ENCODE assay signal across 24 mouse cellular contexts in genomic region chr4:140950574-140950973, GRCm38 (mm10). TPM values are rescaled to one million over a fixed set of nuclear protein-coding genes. Genes with fewer than 3 reads are reported as not detected.
DNase-seq lines count a peak whose midpoint lies in the region; ATAC-seq lines count a peak whose summit lies in the region.
"Had no signal": no experiment of that assay in that cellular context is flagged by ENCODE, and none has a peak within 500 bp of the region (broad histone marks: within the 10 kb centered on the region; RNA-seq: fewer than 3 reads in every experiment).

No protein-coding gene starts in this region.

- no peak overlapping the region for H3K27ac ChIP-seq in midbrain, embryonic 13.5 days
- H3K27ac ChIP-seq: embryonic facial prominence, embryonic 10.5 days; heart, embryonic 13.5 days; hindbrain, embryonic 13.5 days; intestine, embryonic 15.5 days; liver, embryonic 12.5 days; neural tube, embryonic 13.5 days; stomach, postnatal 0 days had no signal

- no peak for ATAC-seq in midbrain, embryonic 13.5 days
- ATAC-seq: CD4-positive, CD25-positive, alpha-beta regulatory T cell, adult 4 months; intestine, embryonic 15.5 days; liver, embryonic 12.5 days; lung, postnatal 0 days had no signal

- H3K36me3 ChIP-seq in midbrain, embryonic 13.5 days, result no peaks in the 10 kb centered on the region
- H3K36me3 ChIP-seq: embryonic facial prominence, embryonic 10.5 days; heart, embryonic 13.5 days; hindbrain, embryonic 13.5 days; intestine, embryonic 15.5 days; liver, embryonic 12.5 days; neural tube, embryonic 13.5 days had no signal

- H3K27me3 ChIP-seq in midbrain, embryonic 13.5 days, result no peaks in the 10 kb centered on the region
- H3K27me3 ChIP-seq: intestine, embryonic 15.5 days had no signal

- WGBS in midbrain, embryonic 13.5 days, result 87% methylated on average over 3 of the region's 3 CpGs

- H3K4me2 ChIP-seq in midbrain, embryonic 13.5 days (replicated peaks), result no peak overlapping the region
- H3K4me2 ChIP-seq: heart, embryonic 13.5 days; hindbrain, embryonic 13.5 days; intestine, embryonic 15.5 days; liver, embryonic 12.5 days; neural tube, embryonic 13.5 days had no signal

- no peak overlapping the region for H3K9ac ChIP-seq in midbrain, embryonic 13.5 days (replicated peaks)
- H3K9ac ChIP-seq: heart, embryonic 13.5 days; hindbrain, embryonic 13.5 days; intestine, embryonic 15.5 days; liver, embryonic 12.5 days; neural tube, embryonic 13.5 days had no signal

- DNase-seq in cerebellum, postnatal 36 days, result peak; percentile 33 to 41
- no peak for DNase-seq in cerebellum, adult 11-12 months
- DNase-seq in kidney, postnatal 10 days, result peak; percentile 79
- DNase-seq in kidney, adult 18-20 months, result no peak
- peak; percentile 49 for DNase-seq in right cerebral cortex, postnatal 4 days
- DNase-seq in right cerebral cortex, postnatal 25 days, result no peak
- peak; percentile 81 for DNase-seq in heart, postnatal 4 days
- DNase-seq: cerebellum, adult 8-10 months; spleen, adult 18-20 months; thymus, postnatal 36 days had no signal

- no peaks in the 10 kb centered on the region for H3K9me3 ChIP-seq in midbrain, embryonic 13.5 days
- H3K9me3 ChIP-seq: embryonic facial prominence, embryonic 10.5 days; heart, embryonic 13.5 days; hindbrain, embryonic 13.5 days; intestine, embryonic 15.5 days; liver, embryonic 12.5 days; neural tube, embryonic 13.5 days had no signal

- no peaks in the 10 kb centered on the region for H3K4me1 ChIP-seq in midbrain, embryonic 13.5 days (replicated peaks)
- H3K4me1 ChIP-seq: hindbrain, embryonic 13.5 days; intestine, embryonic 15.5 days; neural tube, embryonic 13.5 days had no signal

- H3K4me3 ChIP-seq in midbrain, embryonic 13.5 days (replicated peaks), result no peak overlapping the region
- H3K4me3 ChIP-seq: embryonic facial prominence, embryonic 10.5 days; erythroblast, embryonic 14.5 days; heart, embryonic 13.5 days; hindbrain, embryonic 13.5 days; intestine, embryonic 15.5 days; liver, embryonic 12.5 days; neural tube, embryonic 13.5 days had no signal

RNA-seq across cellular contexts. Expression of gene Sdhb, which starts 10.4 kb away (rescaled TPM):
- total RNA-seq in heart, postnatal 4 days (2021), result 100 to 1,000 TPM; 633 to 638 TPM
- polyA plus RNA-seq in midbrain, embryonic 13.5 days (2015; fragmentation: Nextera tagmentation; extraction: Ambion mirVana), result 457 and 464 TPM in 2 replicates

RNA-seq across cellular contexts. Expression of gene Atp13a2, which starts 36.1 kb away (rescaled TPM):
- 10 to 100 TPM; 22.4 to 24.3 TPM for total RNA-seq in heart, postnatal 4 days (2021)
- polyA plus RNA-seq in midbrain, embryonic 13.5 days (2015; fragmentation: Nextera tagmentation; extraction: Ambion mirVana), result 118 and 127 TPM in 2 replicates

RNA-seq across cellular contexts. Expression of gene Padi2, which starts 44.4 kb away (rescaled TPM):
- total RNA-seq in heart, postnatal 4 days (2021), result under 1 TPM; 0.60 to 0.83 TPM
- 0.93 TPM in 2 replicates for polyA plus RNA-seq in midbrain, embryonic 13.5 days (2015; fragmentation: Nextera tagmentation; extraction: Ambion mirVana)

RNA-seq across cellular contexts. Expression of gene Mfap2, which starts 59.6 kb away (rescaled TPM):
- 10 to 100 TPM; 63.0 to 65.1 TPM for total RNA-seq in heart, postnatal 4 days (2021)
- 181 and 207 TPM in 2 replicates for polyA plus RNA-seq in midbrain, embryonic 13.5 days (2015; fragmentation: Nextera tagmentation; extraction: Ambion mirVana)
- total RNA-seq: megakaryocyte-erythroid progenitor cell, adult 5-6 weeks; MEL; monocyte, adult 5-6 weeks had no signal
- polyA plus RNA-seq: CD4-positive, CD25-positive, alpha-beta regulatory T cell, adult 4 months had no signal

Comparison
In these comparisons a context has a peak if more than half of its experiments do, and no peak if none do; other contexts are left out.
1. DNase-seq: peak in cerebellum, postnatal 36 days (2 of 2), kidney, postnatal 10 days (single experiment), right cerebral cortex, postnatal 4 days (single experiment) and heart, postnatal 4 days (single experiment); none in cerebellum, adult 11-12 months (single experiment), kidney, adult 18-20 months (single experiment) and right cerebral cortex, postnatal 25 days (single experiment).